Comparison of ENCODE assay signal across 10 mouse cellular contexts in genomic region chr1:153011544-153011943, GRCm38 (mm10). TPM values are rescaled to one million over a fixed set of nuclear protein-coding genes. Genes with fewer than 3 reads are reported as not detected.
A peak's percentile ranks its signal among the peaks of the same experiment; 100 is the strongest.
DNase-seq lines count a peak whose midpoint lies in the region; TF ChIP-seq lines count a peak whose summit lies in the region.
"Had no signal": no experiment of that assay in that cellular context is flagged by ENCODE, and none has a peak within 500 bp of the region (broad histone marks: within the 10 kb centered on the region; RNA-seq: fewer than 3 reads in every experiment).

No protein-coding gene starts in this region.

- no peaks in the 10 kb centered on the region for H3K9me3 ChIP-seq in ES-E14 (ENCODE audit: control insufficient read depth, insufficient read depth, low read depth, low read length)
- H3K9me3 ChIP-seq: limb, embryonic 13.5 days; midbrain, embryonic 12.5 days had no signal

- DNase-seq in lung, adult 18-20 months, result peak; percentile 14 to 24
- DNase-seq in lung, adult 2 months, result no peak
- DNase-seq in ES-E14 (ENCODE audit: low read depth, low spot score) (no peak), adipocyte (ENCODE audit: low spot score) (peak; percentile 20)
- DNase-seq in left cerebral cortex, postnatal 10 days (ENCODE audit: extremely low spot score in 1 of 2, low spot score in 2 of 2), result peak; percentile 21 to 41
- no peak for DNase-seq in kidney, adult 8-10 months
- DNase-seq in gastrocnemius, postnatal 36 days, result no peak
- DNase-seq in urinary bladder, postnatal 25 days (ENCODE audit: low spot score), result no peak

- no peak for TF ChIP-seq POLR2A in lung, adult 2 months (IDR thresholded peaks at IDR 0.05; ENCODE audit: borderline replicate concordance, extremely low read depth, low read depth, low read length)

- intact Hi-C loops in left cerebral cortex, postnatal 10 days (cut with DNase I), result no loop called here
- intact Hi-C loops in gastrocnemius, postnatal 36 days (cut with DNase I), result no loop called here

- H3K27ac ChIP-seq in ES-E14 (ENCODE audit: insufficient read depth, low read depth, low read length, poor library complexity, severe bottlenecking), result peak overlapping the region; percentile 98; the same call in 1 of the 2 replicates
- H3K27ac ChIP-seq: limb, embryonic 13.5 days; midbrain, embryonic 12.5 days had no signal

- no peaks in the 10 kb centered on the region for H3K36me3 ChIP-seq in ES-E14 (ENCODE audit: control insufficient read depth, insufficient read depth, low read length, poor library complexity, severe bottlenecking)
- H3K36me3 ChIP-seq: limb, embryonic 13.5 days; midbrain, embryonic 12.5 days had no signal

- in situ Hi-C loops in ES-E14 (cut with MboI; ENCODE audit: low sequenced_read_pairs in 2 of 2, unreplicated experiment in 2 of 2), result no loop called here

- WGBS in lung, adult 2 months, result 86% methylated on average over 6 of the region's 6 CpGs

- H3K4me3 ChIP-seq in lung, adult 2 months (replicated peaks; ENCODE audit: extremely low read depth, low read depth, low read length), result no peak overlapping the region
- H3K4me3 ChIP-seq in ES-E14 (ENCODE audit: insufficient read depth in 1 of 2, low read depth in 1 of 2, low read length in 2 of 2, poor library complexity in 1 of 2, severe bottlenecking in 1 of 2), result peak overlapping the region in 1 of 2 experiments; percentile 2; a peak in 1 of 4 replicates
- H3K4me3 ChIP-seq: limb, embryonic 13.5 days; midbrain, embryonic 12.5 days had no signal

- H3K4me1 ChIP-seq in lung, adult 2 months (ENCODE audit: control insufficient read depth, insufficient read depth, low read length), result no peaks in the 10 kb centered on the region; the same call in 1 of the 2 replicates
- peaks cover 32% of the 10 kb centered on the region in 2 experiments for H3K4me1 ChIP-seq in ES-E14 (ENCODE audit: control insufficient read depth in 2 of 2, insufficient read depth in 2 of 2, low read length in 2 of 2, poor library complexity in 1 of 2)

- TF ChIP-seq CTCF in lung, adult 2 months (IDR thresholded peaks at IDR 0.05; ENCODE audit: insufficient read depth, low read length), result no peak

- H3K9ac ChIP-seq in ES-E14 (ENCODE audit: insufficient read depth, low read depth, low read length, poor library complexity, severe bottlenecking), result peak overlapping the region; percentile 17; the same call in 1 of the 2 replicates
- H3K9ac ChIP-seq: limb, embryonic 13.5 days; midbrain, embryonic 12.5 days had no signal

TF ChIP-seq in ES-E14, 5 proteins besides CTCF, POLR2A, EP300 and RAD21:
- TF ChIP-seq ZC3H11A (IDR thresholded peaks at IDR 0.05; ENCODE audit: borderline replicate concordance, low read depth, low read length), result no peak

RNA-seq across cellular contexts. Expression of gene Nmnat2, which starts 56.8 kb away (rescaled TPM):
- polyA plus RNA-seq in lung, adult 2 months (2012; rRNA removed), result 6.0 and 7.6 TPM in 2 replicates
- total RNA-seq in ES-E14 (2012; rRNA removed), result 15.0 and 24.8 TPM in 2 replicates
- total RNA-seq in left cerebral cortex, postnatal 10 days (2021), result 100 to 1,000 TPM; 136 to 140 TPM
- under 1 TPM; 0.38 to 0.42 TPM for total RNA-seq in gastrocnemius, postnatal 36 days (2021)

Comparison
In these comparisons a context has a peak if more than half of its experiments do, and no peak if none do; other contexts are left out.
1. DNase-seq: peak in lung, adult 18-20 months (2 of 2), adipocyte (single experiment) and left cerebral cortex, postnatal 10 days (2 of 2); none in lung, adult 2 months (single experiment), ES-E14 (single experiment), kidney, adult 8-10 months (0 of 2), gastrocnemius, postnatal 36 days (0 of 2) and urinary bladder, postnatal 25 days (single experiment).
2. RNA of gene Nmnat2, which starts 56.8 kb away (total RNA-seq): 136 to 140 TPM in left cerebral cortex, postnatal 10 days and 15.0 to 24.8 TPM in ES-E14; 0.38 to 0.42 TPM in gastrocnemius, postnatal 36 days; every median in the first group is over 10 times any median in the second.